Mouse (Mus musculus) MEL (cell line): ENCODE measurements around the gene Slc16a13. TPM values are rescaled to one million over a fixed set of nuclear protein-coding genes. Genes with fewer than 3 reads are reported as not detected.

Experiments used
- DNase-seq: peaks from one replicate; pipeline ENCODE4 v3.0.0; 2011; ENCODE audit warnings: low read depth, low spot score
- H3K27ac ChIP-seq: 2 replicates; pipeline ENCODE4 v1.5.1; 2012; ENCODE audit warnings: low read depth, mild to moderate bottlenecking, control low read depth, low read length, moderate library complexity; ENCODE audit not compliant: control insufficient read depth
- H3K27me3 ChIP-seq, 2 experiments: fragments of 150-350 bp in 1 of 2; sonication (generic) in 1 of 2; 2 replicates each; pipeline ENCODE4 v1.6.1; 2012; ENCODE audit warnings: low read length in 2 of 2, mild to moderate bottlenecking in 2 of 2, improper control_type of control experiment in 1 of 2, moderate library complexity in 1 of 2; ENCODE audit not compliant: insufficient read depth in 2 of 2, control insufficient read depth in 1 of 2
- H3K36me3 ChIP-seq, 2 experiments: 2 replicates each; pipeline ENCODE4 v1.6.1; 2012 to 2014; ENCODE audit warnings: low read length in 2 of 2, improper control_type of control experiment in 1 of 2, inconsistent platforms in 1 of 2, mild to moderate bottlenecking in 1 of 2; ENCODE audit not compliant: insufficient read depth in 2 of 2, control insufficient read depth in 1 of 2
- H3K4me1 ChIP-seq, 2 experiments: fragments of 150-350 bp in 1 of 2; sonication (generic) in 1 of 2; 2 replicates each; pipeline ENCODE4 v1.6.1; 2012; ENCODE audit warnings: low read length in 2 of 2, improper control_type of control experiment in 1 of 2, mild to moderate bottlenecking in 1 of 2; ENCODE audit not compliant: insufficient read depth in 2 of 2, control insufficient read depth in 1 of 2
- H3K4me3 ChIP-seq, 2 experiments: fragments of 150-350 bp in 1 of 2; sonication (generic) in 1 of 2; 2 replicates each; pipeline ENCODE4 v1.5.1; 2012; ENCODE audit warnings: low read depth in 2 of 2, low read length in 2 of 2, mild to moderate bottlenecking in 2 of 2, moderate library complexity in 2 of 2, control low read depth in 1 of 2, improper control_type of control experiment in 1 of 2; ENCODE audit not compliant: control insufficient read depth in 1 of 2, insufficient read depth in 1 of 2
- H3K79me2 ChIP-seq: 2 replicates; pipeline ENCODE4 v1.6.1; 2012; ENCODE audit warnings: mild to moderate bottlenecking, low read length, moderate library complexity; ENCODE audit not compliant: control insufficient read depth, poor library complexity, insufficient read depth
- H3K9ac ChIP-seq: 2 replicates; pipeline ENCODE4 v1.6.1; 2012; ENCODE audit warnings: low read depth, mild to moderate bottlenecking, control low read depth, low read length, moderate library complexity; ENCODE audit not compliant: control insufficient read depth, poor library complexity, severe bottlenecking
- H3K9me3 ChIP-seq: fragments of 150-350 bp; sonication (generic); replicated peaks from 2 replicates; pipeline ENCODE4 v1.6.1; 2012; ENCODE audit warnings: mild to moderate bottlenecking, low read length, improper control_type of control experiment, moderate library complexity; ENCODE audit not compliant: insufficient read depth
- CHD1 ChIP-seq: IDR thresholded peaks from 2 replicates; pipeline ENCODE4 v1.6.1; 2012; ENCODE audit warnings: low read depth, mild to moderate bottlenecking, inconsistent platforms, low read length, improper control_type of control experiment
- CTCF ChIP-seq, 3 experiments: IDR thresholded peaks in 2 of 3; conservative IDR thresholded peaks in 1 of 3; 2 replicates each; pipeline ENCODE4 v1.5.1; 2011 to 2012; ENCODE audit warnings: low read length in 3 of 3, low read depth in 2 of 3, mild to moderate bottlenecking in 2 of 3, improper control_type of control experiment in 1 of 3, inconsistent platforms in 1 of 3, mixed read lengths in 1 of 3, moderate library complexity in 1 of 3; ENCODE audit not compliant: control insufficient read depth in 1 of 3, insufficient read depth in 1 of 3, poor library complexity in 1 of 3, severe bottlenecking in 1 of 3
- ELF1 ChIP-seq: IDR thresholded peaks from 2 replicates; pipeline ENCODE4 v1.6.1; 2014; ENCODE audit warnings: low read depth, mild to moderate bottlenecking, inconsistent platforms, low read length, improper control_type of control experiment, moderate library complexity
- GATA1 ChIP-seq: IDR thresholded peaks from 2 replicates; pipeline ENCODE4 v1.6.1; 2011; ENCODE audit warnings: low read depth, low read length, improper control_type of control experiment
- JUND ChIP-seq: IDR thresholded peaks from 2 replicates; pipeline ENCODE4 v1.6.1; 2011; ENCODE audit warnings: low read depth, mild to moderate bottlenecking, improper control_type of control experiment, low read length
- MAZ ChIP-seq: IDR thresholded peaks from 2 replicates; pipeline ENCODE4 v1.6.1; 2012; ENCODE audit warnings: low read depth, mild to moderate bottlenecking, inconsistent platforms, low read length, improper control_type of control experiment
- NELFE ChIP-seq: IDR thresholded peaks from 2 replicates; pipeline ENCODE4 v1.6.1; 2011; ENCODE audit warnings: low read depth, low read length, improper control_type of control experiment
- RAD21 ChIP-seq: IDR thresholded peaks from 2 replicates; pipeline ENCODE4 v1.6.1; 2011; ENCODE audit warnings: mild to moderate bottlenecking, low read depth, low read length, improper control_type of control experiment
- SMC3 ChIP-seq: IDR thresholded peaks from 2 replicates; pipeline ENCODE4 v1.6.1; 2011; ENCODE audit warnings: low read depth, low read length, improper control_type of control experiment
- USF2 ChIP-seq, 2 experiments: IDR thresholded peaks; 2 replicates each; pipeline ENCODE4 v1.6.1; 2011 to 2012; ENCODE audit warnings: improper control_type of control experiment in 2 of 2, low read length in 2 of 2, borderline replicate concordance in 1 of 2, inconsistent platforms in 1 of 2, low read depth in 1 of 2, mild to moderate bottlenecking in 1 of 2; ENCODE audit not compliant: insufficient read depth in 1 of 2
- ZC3H11A ChIP-seq: IDR thresholded peaks from 2 replicates; pipeline ENCODE4 v1.6.1; 2012; ENCODE audit warnings: low read depth, mild to moderate bottlenecking, inconsistent platforms, low read length, improper control_type of control experiment
- ZKSCAN1 ChIP-seq: IDR thresholded peaks from 2 replicates; pipeline ENCODE4 v1.6.1; 2012; ENCODE audit warnings: low read depth, mild to moderate bottlenecking, inconsistent platforms, low read length, improper control_type of control experiment, moderate library complexity
- ZNF384 ChIP-seq: IDR thresholded peaks from 2 replicates; pipeline ENCODE4 v1.6.1; 2012; ENCODE audit warnings: low read depth, mild to moderate bottlenecking, inconsistent platforms, low read length, improper control_type of control experiment
- polyA plus RNA-seq, 2 experiments: library from polyadenylated mRNA; stranded (reverse) in 1 of 2; unstranded in 1 of 2; fragments of >175 nt in 1 of 2; fragments of >200 nt in 1 of 2; gene quantifications; 2 replicates each; pipeline versions ENCODE4 v1.2.1 to v1.2.4; 2012; ENCODE audit warnings: low replicate concordance in 2 of 2, low read depth in 1 of 2; ENCODE audit not compliant: insufficient read length in 2 of 2, insufficient read depth in 1 of 2, missing spikeins in 1 of 2
- total RNA-seq: library from RNA; depleted of rRNA; stranded (reverse); fragments of 300-350 nt; gene quantifications from 2 replicates; pipeline ENCODE4 v1.2.3, GENCODE M21; 2012

Slc16a13 gene
- total and polyA plus RNA-seq, 3 experiments, result 4.2 to 7.9 TPM; not detected in 1

DNA sequence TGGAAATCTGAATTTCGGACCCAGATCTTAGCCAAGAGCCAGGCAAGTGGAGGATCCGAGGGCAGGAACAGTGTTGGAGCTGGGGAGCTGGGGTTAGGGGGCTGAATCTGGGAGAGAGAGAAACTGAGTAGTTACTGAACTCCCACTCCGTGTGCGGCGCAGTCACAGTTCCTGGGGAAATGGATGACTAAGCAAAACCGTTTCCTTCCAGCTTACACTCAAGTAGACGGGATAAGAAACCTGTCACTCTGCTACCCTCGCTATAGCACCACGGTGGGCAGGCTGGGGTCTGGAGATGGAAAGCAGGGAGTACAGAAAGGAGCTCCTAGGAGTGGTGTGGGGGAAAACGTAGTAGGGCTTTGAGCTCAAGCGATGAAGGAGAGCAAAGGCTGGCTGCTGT is 29.3 kb upstream of the Slc16a13 start:
- Histone ChIP-seq H3K27me3 (peaks cover 0 to 5% of the 10 kb centered on the region in 2 experiments), H3K36me3 (no peaks in the 10 kb centered on the region), H3K79me2 (no peaks in the 10 kb centered on the region), H3K4me3 (no peak overlapping the region), H3K9ac (no peak overlapping the region), H3K27ac (no peak overlapping the region), H3K9me3 (no peaks in the 10 kb centered on the region), H3K4me1 (no peaks in the 10 kb centered on the region)
- no peak for DNase-seq
- TF ChIP-seq GATA1, result no peak
- TF ChIP-seq RAD21, result no peak
- no peak for TF ChIP-seq ZC3H11A
- no peak for TF ChIP-seq JUND
- no peak for TF ChIP-seq USF2 (IDR thresholded peaks at IDR 0.05; ENCODE audit: borderline replicate concordance in 1 of 2, insufficient read depth in 1 of 2, low read depth in 1 of 2, low read length in 2 of 2)
- TF ChIP-seq ZKSCAN1, result no peak
- TF ChIP-seq CTCF (IDR thresholded peaks at IDR 0.05 in 2 of 3, conservative IDR thresholded peaks at IDR 0.05 in 1 of 3; ENCODE audit: control insufficient read depth in 1 of 3, insufficient read depth in 1 of 3, low read depth in 2 of 3, low read length in 3 of 3, poor library complexity in 1 of 3, severe bottlenecking in 1 of 3), result no peak
- TF ChIP-seq NELFE, result no peak
- TF ChIP-seq MAZ, result no peak
- no peak for TF ChIP-seq ELF1
- TF ChIP-seq SMC3, result no peak

DNA sequence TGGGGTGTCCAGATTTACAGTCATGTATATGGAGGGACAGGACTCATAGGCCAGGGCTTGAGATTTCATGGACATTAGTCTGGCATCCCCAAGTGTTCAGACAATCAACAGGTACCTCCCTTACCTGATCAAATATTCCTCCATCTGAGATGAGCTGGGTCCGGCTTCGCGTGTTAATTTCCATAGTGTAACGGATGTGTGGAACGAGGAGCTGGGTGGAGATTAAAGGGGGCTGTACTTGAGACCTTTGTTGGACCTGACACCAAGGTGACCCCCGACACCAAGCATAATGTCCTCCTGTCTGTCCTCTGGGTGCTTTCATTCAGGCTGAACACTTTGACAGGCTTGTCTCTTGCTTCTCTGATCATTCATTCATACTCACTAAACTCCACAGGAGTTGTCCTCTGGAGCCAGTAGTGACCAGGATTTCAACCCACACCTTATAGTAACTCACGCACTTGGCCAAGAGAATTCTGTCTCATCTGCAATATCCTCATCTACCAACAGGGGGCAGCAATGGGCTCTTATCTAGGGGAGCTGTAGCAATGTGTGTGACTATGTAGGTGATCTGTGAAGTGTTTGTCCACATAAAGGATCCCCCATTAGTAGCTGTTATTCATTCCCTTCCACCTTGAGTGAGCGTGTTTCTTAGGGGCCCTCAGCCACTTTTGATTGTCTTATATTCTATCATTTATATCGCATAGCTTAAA is 26.4 kb upstream of the Slc16a13 start:
- Histone ChIP-seq H3K9me3 (no peaks in the 10 kb centered on the region), H3K36me3 (no peaks in the 10 kb centered on the region), H3K4me3 (no peak overlapping the region), H3K9ac (no peak overlapping the region), H3K79me2 (no peaks in the 10 kb centered on the region), H3K27ac (no peak overlapping the region), H3K4me1 (no peaks in the 10 kb centered on the region), H3K27me3 (peaks cover 2% of the 10 kb centered on the region in 2 experiments)
- TF ChIP-seq RAD21 (peak; percentile 32), SMC3 (peak; percentile 41), CTCF (IDR thresholded peaks at IDR 0.05 in 2 of 3, conservative IDR thresholded peaks at IDR 0.05 in 1 of 3; ENCODE audit: control insufficient read depth in 1 of 3, insufficient read depth in 1 of 3, low read depth in 2 of 3, low read length in 3 of 3, poor library complexity in 1 of 3, severe bottlenecking in 1 of 3) (peak; percentile 29 to 86 (median 69); a peak in 5 of 6 replicates), ZNF384 (no peak), CHD1 (no peak), GATA1 (peak; percentile 46; the same call in 1 of the 2 replicates)
- DNase-seq, result peak; percentile 83
